Mouse (Mus musculus) left cerebral cortex, postnatal 25 days (tissue): ENCODE data around the gene Satb2. TPM values are rescaled to one million over a fixed set of nuclear protein-coding genes. Genes with fewer than 3 reads are reported as not detected.
"Not testable (repeated sequence)": the region's sequence is repeated elsewhere in the genome, so short reads cannot be mapped to it uniquely, and the experiment has no call there.

Experiments
- DNase-seq, 2 experiments: peaks; one replicate each; pipeline ENCODE4 v3.0.0; 2022; ENCODE audit warnings: low spot score in 2 of 2, mixed read lengths in 1 of 2
- intact Hi-C: fragments of 180-260 bp; cut with DNase I; formaldehyde crosslinking; loops from one replicate; pipeline ENCODE4 v1.15.1; 2025
- microRNA-seq, 2 experiments: library from miRNA; unstranded; fragments of <30 nt; microRNA quantifications; one replicate each; pipeline ENCODE4 v1.2.0; 2022
- total RNA-seq, 2 experiments: library from RNA; stranded (reverse); gene quantifications; 2 replicates each; pipeline ENCODE4 v1.2.3; 2021

The Satb2 gene
- total RNA-seq, 2 experiments from 2014 or later, result 79.0 to 85.6 TPM

GRCm38 (mm10) chr1:56789641-56790040 lies 188.8 kb downstream of the Satb2 start:
- intact Hi-C loops, result loop anchor here (10.0 kb wide), 1 partner anchor 535 kb away; no protein-coding TSS in a partner anchor
- no peak for DNase-seq

- DNase-seq, intact Hi-C loops: not testable (repeated sequence)
Measured at GRCm38 (mm10) chr1:56782139-56782538, 196.3 kb downstream of the Satb2 start.

GRCm38 (mm10) chr1:56764205-56764604 lies 214.2 kb downstream of the Satb2 start:
- intact Hi-C loops, result no loop called here
- no peak for DNase-seq

DNA sequence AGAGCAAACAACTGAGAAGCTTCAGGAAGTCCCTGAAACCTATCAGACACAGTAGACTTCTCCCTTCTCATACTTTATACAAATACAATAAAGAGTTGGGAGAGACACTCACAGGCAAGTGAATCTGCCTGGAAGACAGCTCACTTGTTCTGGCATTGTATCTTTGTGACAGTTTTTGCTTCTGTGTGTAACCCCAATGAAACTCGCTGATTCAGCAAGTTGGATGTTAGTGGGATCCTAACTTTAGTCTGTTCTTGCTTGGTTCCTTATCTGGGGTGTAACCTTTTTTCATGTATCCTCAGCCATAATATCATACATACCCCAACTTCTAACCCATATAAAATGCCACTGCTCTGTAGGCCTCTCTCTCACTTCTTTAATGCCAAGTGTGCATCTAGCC lies 216.9 kb downstream of the Satb2 start:
- intact Hi-C loops, result no loop called here
- no peak for DNase-seq

GRCm38 (mm10) chr1:56753283-56753682 lies 225.2 kb downstream of the Satb2 start:
- intact Hi-C loops, result no loop called here
- DNase-seq, result no peak

DNA sequence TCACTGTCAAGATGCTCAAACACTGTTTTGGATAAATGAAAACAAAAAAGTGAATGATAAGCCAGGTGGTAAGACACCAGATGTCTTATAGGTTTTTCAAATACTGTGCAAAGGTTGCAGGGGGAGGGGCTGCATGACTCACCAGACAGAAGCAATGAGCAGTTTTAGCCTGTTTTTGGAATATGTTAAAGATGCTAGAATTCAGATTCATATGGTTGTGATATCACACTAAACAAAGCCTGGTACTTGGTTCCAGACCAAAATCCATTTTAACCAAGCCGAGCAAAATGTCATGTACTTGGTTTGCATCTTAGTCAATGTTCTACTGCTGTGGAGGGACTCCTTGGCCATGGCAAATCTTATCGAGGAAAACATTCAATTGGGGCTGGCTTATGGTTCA lies 227.8 kb downstream of the Satb2 start:
- DNase-seq, result peak in 1 of 2 experiments; percentile 43
- intact Hi-C loops, result no loop called here

DNA sequence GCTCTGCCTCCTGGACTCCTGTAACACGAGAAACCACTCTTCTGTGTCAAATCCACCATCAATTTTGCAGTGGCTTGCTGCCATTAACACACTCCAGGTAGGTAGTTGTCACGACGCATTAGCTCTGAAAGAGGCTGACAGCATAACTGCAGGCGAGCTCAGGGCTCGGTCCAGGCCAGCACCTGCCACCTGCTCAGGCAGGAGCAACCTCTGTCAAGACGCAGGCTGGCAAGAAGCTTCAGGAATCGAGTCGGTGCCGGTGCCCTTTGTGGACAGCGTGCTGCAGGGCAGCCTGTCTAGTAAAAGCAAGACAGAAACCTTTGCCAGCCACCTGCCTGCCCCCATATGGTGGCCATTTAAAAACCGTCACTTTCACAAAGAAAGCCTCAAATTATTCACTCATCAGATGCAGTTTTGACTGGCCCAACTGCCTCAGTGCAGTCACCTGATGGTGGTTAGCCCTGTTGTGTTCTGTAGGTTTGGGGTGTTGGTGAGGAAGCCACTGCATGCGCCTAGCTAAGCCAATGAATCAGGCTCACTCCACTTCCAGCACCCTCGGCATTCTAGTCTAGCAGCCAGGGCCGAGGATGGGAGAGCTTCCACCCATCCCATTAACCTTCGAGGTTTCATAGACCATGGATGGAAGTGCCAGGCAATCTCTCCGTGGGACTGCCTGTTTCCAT lies 228.7 kb downstream of the Satb2 start:
- no peak for DNase-seq
- intact Hi-C loops, result no loop called here

DNA sequence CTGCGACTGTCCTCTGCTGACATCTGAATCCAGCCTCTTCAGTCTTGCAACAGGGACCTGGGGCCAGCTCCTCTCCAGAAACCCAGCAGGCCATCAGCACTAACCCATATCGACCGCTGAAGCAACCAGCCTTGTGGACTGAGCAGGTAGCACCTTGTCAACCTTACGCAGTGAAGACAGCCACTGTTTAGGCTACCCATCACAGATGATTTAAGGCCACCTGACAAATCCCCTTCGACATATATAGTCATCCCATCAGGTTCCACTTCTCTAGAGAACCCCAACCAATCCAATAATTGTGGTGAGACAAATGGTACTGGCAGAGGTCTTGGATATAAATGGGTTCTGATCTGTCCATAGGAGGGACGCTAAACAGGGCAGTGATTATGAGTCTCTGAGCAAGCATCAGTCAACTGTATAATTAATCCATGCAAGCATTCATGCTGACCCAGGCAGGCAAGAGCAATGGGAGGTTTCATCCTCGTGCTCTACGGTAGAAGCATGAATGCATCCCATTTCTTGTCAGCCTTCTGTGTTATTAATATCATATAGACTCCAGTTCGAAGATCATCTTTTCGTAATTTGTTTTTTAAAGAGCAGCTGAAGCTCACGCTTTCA lies 229.5 kb downstream of the Satb2 start:
- no peak for DNase-seq
- intact Hi-C loops, result no loop called here

Small RNA genes within 50 kb of the gene (microRNA-seq; reads per million reads assigned to microRNA genes)
- 0 reads per million in 2 experiments for gene Gm23943
